Mouse (Mus musculus): Measurements from ENCODE around the gene Rnf5. TPM values are rescaled to one million over a fixed set of nuclear protein-coding genes. Genes with fewer than 3 reads are reported as not detected.

Gene Rnf5
- total RNA-seq (2021), result 10 to 100 TPM; 81.0 to 85.5 TPM

DNA sequence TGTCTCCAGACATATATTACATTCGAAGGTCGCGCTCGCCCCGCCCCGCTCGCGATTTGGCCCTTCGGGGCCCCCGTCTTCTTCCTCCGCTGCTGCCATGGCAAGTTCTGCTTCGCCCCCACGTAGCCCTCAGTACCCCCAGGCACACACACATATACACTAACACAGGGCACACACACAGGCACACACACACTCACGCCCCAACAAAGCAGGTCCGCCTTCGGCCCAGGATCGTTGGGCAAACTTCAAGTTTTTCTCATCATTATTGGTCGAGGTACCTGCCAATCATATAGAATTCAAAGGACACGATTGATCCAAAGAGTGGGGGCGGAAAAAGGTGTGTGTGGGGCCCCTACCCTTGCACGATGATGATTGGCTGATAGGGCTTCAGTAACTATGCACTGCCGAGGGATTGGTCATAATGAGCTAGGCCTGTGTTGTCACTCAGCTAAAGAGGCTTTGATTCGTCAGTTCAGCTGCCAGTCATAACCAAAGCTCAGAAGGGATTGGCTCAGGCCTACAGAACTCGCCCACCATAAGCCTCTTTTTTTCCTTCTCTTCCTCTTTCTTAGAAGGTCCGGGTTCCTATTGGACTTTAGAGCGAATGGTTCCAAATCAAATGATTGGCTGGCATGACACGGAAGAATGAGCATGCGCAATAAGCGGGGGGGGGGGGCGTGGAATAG, at the start of gene Rnf5:
Rnf5 (minus strand) TSS at position 316 of the 686 bp plus-strand sequence.
- peak; percentile 86 to 99 for DNase-seq (ENCODE audit: extremely low spot score in 1 of 2, low spot score in 1 of 2)

DNA sequence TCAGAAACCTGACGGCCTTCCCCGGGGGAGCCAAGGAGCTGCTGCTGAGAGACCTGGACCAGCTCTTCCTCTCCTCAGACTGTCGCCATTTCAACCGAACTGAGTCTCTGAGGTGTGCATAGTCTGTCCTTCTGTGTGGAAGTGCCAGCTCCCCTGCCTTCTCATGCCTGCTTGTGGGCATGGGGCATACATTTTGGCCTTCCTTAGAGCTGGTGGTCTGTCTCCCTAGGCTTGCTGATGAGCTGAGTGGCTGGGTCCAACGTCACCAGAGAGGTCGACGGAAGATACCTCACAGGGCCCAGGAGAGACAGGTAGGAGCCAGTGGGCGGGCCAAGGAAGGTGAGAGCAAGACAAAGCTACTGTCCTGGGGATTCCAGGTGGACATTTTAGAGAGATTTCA, 49.5 kb upstream of the Rnf5 start:
- DNase-seq (ENCODE audit: extremely low spot score in 1 of 2, low spot score in 1 of 2), result no peak

DNA sequence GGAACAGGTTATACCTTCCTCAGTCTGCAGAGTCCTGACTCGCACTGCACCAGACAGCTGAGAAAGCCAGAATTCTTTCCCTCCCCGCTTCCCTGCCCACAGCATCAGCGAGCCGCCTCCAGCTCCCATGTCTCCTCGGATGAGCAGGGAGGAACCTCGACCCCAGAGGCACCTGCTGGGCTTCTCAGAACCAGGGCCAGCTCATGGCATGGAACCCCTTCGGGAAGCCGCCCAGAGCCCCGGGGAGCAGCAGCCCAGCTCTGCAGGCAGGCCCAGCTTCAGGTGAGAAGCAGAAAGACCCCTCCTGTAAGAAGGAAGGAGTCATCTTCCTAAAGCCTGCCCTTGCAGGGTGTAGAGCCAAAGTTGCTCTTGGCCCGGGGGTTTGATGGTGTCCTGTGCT, 49.1 kb upstream of the Rnf5 start:
- no peak for DNase-seq (ENCODE audit: extremely low spot score in 1 of 2, low spot score in 1 of 2)

DNA sequence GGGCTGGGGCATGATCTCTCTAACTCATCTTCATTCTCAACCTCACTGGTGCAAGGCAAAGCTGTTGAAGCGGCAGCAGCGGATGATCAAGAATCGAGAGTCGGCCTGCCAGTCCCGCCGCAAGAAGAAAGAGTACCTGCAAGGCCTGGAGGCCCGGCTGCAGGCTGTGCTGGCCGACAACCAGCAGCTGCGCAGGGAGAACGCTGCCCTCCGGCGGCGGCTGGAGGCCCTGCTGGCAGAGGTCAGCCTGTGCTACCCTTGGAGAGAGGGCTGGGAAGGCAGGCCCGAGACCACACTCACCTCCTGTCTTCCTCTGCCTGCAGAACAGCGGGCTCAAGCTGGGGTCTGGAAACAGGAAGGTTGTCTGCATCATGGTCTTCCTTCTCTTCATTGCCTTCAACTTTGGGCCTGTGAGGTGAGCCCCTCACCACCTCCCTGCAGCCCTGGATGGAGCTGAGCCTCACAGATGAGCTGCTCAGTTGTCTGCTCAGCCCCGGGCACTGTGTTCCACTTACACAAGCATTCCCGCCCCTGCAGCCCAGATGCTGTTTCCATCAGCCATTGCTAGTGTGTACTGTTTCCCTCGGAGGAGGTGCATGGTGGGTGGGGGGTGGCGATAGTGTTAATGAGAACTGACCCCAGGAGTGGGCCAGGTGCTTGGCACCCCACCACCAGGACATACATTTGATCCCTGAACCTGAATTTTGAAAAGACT, 48.2 kb upstream of the Rnf5 start:
- no peak for DNase-seq (ENCODE audit: extremely low spot score in 1 of 2, low spot score in 1 of 2)

DNA sequence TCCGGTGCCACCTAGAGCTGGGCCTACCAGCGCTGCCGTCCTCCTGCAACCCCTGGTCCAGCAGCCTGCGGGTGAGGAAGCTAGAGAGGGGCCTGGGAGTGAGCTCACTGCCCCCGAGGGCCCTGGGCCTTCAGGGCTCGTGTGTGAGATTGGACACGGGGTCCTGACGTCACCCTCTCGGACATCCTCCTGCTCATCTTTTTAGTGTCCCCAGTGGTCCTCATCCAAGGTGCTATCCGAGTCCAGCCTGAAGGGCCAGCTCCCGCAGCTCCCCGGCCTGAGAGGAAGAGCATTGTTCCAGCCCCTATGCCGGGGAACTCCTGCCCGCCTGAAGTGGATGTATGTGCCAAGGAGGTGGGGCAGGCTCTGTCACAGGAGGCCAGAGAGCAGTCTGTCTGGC, 47.3 kb upstream of the Rnf5 start:
- no peak for DNase-seq (ENCODE audit: extremely low spot score in 1 of 2, low spot score in 1 of 2)

DNA sequence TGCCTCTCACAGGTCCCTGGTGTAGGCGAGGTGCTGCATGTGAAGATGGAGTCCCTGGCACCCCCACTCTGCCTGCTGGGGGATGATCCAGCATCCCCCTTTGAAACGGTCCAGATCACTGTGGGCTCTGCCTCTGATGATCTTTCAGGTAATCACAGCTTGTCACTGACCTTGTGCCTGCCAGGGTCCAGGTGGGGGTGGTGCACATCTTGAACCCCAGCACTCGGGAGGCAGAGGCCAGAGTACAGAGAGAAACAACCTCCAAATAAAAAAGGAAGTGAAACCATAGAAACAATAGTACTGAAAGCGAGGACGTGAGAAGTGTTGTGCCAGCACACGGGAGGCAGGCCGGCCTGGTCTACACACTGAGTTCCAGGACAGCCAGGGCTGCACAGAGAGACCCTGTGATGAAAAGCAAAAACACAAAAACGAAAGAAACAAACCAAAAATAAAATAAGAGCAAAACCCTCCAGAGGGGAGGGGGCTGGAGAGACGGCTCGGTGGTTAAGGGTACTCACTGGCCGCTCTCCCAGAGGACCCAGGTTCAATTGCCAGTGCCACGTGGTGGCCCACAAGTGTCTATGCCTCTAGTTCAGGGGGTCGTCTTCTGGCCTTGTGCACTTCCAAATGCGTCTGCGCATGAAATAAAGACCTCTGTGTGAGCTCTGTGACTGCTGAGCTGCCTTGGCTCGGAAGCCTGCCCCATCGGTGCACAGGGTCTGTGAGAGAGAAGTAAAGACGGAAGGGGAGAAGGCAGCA, 45.8 kb upstream of the Rnf5 start:
- no peak for DNase-seq (ENCODE audit: extremely low spot score in 1 of 2, low spot score in 1 of 2)

DNA sequence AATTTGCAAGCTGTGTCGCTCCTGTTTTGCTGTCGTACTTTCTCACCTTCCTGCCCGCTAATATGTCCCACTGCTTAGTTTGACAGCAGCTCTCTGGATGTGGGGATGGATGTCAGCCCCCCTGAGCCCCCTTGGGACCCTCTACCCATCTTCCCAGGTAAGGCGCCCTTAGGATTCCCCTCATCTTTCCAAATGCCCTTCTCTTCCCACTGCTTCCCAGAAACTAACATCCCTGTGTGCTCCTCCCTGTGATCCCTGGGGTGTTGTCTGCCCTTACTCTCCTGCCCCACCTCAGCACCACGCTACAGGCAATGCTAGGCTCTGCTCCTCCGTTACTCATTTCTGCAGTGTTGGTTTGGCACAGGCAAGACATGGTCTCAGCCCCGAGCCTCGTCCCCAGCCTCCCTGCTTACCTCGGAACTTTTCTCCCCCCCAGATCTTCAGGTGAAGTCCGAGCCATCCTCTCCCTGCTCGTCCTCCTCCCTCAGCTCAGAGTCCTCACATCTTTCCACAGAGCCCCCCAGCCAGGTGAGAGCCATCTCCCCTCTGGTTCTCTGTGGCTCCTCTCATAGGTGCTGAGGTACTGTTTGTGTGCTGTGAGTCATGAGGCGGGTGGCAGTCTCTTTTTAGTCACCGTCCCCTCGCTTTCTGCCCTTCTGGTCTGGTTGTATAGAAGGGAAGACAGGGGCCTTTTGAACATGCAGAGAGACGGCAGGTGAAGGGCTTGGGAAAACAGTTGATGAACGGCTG, 44.8 kb upstream of the Rnf5 start:
- DNase-seq (ENCODE audit: extremely low spot score in 1 of 2, low spot score in 1 of 2), result no peak

DNA sequence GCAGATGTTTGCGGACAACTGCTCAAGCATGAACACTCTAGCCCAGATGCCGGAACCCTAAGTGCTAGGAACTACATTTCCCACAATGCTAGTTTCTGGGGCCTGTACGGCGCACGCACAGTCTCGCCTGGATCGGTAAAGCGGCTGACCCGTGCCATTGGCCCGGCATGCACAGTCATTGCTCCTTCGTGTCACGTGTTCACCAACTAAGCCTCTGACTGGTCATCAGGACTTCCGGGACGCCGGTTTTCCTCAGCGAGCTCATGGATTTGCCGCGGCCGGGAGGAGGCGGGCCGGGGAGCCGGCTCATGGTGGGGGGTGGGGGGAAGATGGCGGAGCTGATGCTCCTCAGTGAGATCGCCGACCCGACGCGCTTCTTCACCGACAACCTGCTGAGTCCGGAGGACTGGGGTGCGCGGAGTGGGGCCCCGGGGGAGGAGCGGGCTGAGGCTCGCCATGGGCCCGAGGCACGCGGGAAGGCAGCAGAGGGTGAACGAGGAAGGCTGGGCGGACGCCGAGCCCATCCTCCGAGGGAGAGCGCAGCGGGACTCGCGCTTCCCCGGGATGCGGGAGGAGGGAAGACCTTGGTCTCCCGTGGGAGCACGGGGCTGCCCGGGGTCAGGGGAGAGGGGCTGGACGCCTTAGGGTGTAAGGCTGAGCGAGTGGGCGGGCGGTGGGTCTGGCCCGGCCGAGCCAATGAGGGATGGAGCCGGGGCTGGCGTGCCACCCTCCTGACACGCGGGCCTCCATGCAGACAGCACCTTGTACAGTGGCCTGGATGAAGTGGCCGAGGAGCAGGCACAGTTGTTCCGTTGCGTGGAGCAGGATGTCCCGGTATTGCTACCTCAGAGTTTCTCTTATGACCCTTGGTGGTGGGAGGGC, 43.7 kb upstream of the Rnf5 start, which contains the start of gene Atf6b:
Atf6b (plus strand) TSS at position 241 of the 882 bp plus-strand sequence.
- peak; percentile 71 to 76 for DNase-seq (ENCODE audit: extremely low spot score in 1 of 2, low spot score in 1 of 2)

DNA sequence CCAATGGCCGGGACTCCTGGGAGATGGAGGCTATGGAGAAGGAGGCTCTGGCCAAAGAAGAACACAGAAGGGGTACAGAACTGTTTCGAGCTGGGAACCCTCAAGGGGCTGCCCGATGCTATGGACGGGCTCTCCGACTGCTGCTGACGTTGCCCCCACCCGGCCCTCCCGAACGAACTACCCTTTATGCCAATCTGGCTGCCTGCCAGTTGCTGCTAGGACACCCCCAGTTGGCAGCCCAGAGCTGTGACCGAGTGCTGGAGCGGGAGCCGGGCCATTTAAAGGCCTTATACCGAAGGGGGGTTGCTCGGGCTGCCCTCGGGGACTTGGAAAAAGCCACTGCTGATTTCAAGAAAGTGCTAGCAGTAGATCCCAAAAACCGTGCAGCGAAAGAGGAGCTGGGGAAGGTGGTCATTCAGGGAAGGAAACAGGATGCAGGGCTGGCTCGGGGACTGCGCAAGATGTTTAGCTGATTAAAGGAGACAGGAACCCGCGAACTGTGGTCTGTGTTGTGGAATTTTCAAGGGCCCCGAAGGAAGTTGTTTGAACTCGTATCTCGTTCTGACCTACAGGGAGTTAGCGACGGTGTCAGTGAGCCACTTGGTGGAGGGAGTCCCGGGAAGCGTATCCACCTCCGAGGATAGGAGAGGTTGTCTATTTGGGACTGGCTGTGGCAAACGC, 42.5 kb upstream of the Rnf5 start:
- DNase-seq (ENCODE audit: extremely low spot score in 1 of 2, low spot score in 1 of 2), result no peak

DNA sequence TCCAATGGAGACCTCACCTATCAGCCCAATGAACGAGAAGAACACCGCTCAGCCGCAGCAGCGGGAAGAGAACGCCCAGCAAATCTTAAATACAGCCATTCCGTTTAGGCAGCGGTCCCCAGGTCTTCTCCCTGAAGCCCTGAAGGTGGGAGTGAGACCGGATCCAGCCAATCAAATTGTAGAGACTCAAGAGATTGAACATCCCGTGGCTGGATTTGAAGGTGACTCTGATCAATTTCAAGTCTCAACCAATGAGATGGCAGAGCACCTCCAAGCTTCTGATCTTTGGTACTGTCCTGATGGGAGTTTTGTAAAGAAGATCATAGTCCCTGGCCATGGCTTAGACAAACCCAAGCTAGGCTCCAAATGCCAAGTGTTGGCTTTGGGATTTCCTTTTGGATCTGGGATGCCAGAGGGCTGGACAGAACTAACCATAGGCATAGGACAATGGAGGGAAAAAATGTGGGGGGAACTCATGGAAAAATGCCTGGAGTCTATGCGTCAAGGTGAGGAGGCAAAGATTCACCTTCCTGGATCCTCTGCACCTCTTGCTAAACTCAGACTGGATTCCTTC, 41.9 kb upstream of the Rnf5 start:
- no peak for DNase-seq (ENCODE audit: extremely low spot score in 1 of 2, low spot score in 1 of 2)

DNA sequence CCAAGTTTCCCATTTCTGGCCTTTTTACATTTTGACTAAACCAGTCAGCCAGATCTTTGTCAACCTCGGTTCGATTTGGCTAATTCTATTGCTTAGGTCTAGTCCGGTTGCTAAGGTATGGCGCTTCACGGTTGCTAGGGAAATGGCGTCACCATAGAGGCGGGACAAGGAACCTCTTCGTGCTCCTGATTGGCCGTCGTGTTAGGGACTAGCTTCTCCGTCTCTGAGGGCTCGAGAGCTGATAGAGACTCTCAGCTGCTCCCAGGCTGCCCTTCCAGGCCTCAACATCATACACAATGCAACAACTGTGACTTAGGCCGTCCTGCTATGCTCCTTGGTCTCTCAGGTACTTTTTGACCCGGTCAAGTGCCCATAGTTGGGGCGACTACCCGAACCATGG, 41.1 kb upstream of the Rnf5 start, which contains the start of gene Fkbpl:
Fkbpl (plus strand) TSS at position 157 of the 400 bp plus-strand sequence.
- DNase-seq (ENCODE audit: extremely low spot score in 1 of 2, low spot score in 1 of 2), result peak; percentile 83 to 88

DNA sequence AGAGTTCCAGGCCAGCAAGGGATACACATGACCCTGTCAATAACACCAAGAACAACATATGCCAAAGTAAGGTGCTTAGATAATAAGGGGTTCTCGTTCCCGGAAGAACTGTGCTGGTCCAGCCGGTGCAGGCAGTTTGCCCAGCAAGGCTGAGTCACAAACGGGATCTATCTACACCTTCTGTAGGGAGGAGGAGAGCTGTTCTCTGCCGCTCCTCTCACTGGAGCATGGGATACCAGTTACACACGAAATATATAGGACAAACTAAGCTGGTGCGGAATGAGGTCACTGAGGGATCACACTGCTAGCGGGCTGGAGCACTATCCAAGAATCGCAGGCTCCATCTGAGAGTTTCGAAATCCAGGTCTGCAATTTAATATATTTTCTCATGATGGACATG, 40.5 kb upstream of the Rnf5 start:
- DNase-seq (ENCODE audit: extremely low spot score in 1 of 2, low spot score in 1 of 2), result no peak

DNA sequence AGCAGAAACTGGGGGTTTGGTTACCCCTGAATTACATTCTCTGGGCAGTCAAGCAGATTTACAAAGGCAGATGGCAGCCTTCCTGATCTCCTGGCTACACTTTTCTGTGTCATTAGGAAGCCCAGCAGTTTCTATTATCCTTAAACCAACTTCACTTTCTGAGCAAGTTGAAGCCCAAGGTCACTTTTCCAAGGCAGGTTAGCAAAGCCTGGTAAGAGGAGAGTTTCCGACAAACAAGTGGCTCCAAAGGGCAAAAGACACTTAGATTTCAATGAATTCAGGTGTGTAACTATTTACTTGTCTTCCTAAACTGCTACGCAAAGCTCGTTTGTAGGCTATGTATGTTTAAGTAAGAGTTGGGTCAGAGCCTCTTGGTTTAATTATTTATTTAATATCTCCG, 39.9 kb upstream of the Rnf5 start:
- no peak for DNase-seq (ENCODE audit: extremely low spot score in 1 of 2, low spot score in 1 of 2)

DNA sequence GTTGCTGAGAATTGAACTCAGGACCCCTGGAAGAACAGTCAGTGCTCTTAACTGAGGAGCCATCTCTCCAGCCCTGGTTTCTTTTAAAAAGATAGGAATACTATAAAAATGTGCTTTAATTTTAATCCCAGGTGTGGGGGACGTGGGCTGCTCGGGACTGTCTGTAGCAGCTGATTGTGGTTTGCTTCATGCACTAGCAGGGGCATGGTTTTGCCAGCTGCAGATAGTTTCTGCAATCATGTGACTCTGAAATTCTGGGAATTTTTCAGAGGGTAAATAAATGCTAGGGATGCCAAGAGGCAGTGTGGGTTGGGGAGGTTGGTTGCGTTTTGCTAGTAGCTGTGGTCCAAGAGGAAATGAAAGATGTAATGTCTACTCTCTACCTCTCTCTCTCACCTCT, 38.5 kb upstream of the Rnf5 start:
- DNase-seq (ENCODE audit: extremely low spot score in 1 of 2, low spot score in 1 of 2), result no peak

DNA sequence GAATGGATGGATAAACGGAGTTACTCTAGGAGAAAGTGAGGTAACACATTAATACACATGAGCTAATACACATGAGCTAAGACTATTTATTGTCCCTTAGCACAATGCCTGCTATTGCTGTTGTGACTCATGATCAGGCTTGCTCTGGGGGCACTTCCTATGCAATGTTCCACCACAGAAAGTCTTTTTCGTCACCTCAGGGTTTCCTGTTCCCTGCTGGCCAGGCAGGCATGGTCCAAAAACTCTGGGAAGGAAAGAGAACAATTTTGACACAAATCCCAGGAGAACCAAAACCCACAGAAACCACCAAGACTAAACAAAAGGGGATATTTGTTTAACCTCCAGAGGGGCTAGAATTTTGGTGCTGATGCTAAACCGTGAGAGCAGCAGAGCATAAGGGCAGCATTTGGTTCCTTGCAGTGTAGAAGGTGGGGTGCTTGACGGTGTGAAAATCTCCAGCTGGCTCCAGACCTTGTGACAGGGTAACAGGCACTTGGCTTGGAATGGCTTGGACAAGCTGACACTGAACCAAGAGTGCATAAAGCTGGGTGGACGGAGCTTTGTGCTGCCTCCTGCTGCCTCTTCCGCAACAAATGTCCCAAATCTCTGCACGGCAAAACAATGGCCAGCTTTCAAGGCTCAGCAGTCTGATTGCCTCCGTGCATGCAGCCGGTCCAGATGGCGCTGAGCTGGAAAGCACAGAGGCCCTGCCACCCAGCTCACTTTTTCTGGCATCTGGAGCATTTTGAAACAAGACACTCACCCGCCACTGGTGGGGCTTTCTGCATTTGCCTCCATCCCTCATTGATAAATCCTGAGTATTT, 37.5 kb upstream of the Rnf5 start:
- no peak for DNase-seq (ENCODE audit: extremely low spot score in 1 of 2, low spot score in 1 of 2)

DNA sequence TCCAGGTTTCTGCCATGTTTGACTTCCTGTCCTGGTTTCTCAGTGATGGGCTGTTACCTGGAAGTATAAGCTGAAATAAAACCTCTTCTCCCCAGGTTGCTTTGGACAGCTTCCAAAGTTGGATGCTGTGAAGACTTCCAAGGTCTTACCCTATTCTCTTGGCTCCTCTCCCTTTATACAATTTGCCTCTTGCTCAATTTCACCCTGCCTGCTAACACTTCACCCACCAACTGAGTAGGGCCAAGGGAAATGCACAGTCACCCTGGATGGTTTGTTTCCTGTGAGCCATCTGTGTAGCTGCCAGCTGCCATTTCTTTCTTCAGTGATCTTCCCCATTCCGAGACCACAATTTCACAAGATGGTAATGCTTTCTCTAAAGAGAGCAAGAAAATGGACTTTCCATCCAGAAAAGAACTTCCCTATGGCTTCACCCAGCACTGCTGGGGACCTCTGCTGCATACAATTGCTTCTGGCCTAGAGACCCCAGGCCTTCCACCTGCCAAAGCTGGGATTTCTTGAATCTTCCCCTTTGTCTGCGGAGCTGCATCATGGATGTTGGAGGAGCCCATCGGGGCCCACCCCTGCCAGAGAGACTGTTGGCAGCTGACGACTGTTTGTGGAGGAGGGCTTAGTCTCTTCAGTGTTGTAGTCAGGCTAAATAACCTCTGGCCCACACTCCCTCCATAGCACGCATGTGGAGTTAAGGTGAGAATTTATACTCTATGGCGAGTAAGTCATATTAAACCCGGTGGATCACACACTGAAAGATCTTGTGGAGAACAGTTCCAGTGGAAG, 36.2 kb upstream of the Rnf5 start:
- no peak for DNase-seq (ENCODE audit: extremely low spot score in 1 of 2, low spot score in 1 of 2)

DNA sequence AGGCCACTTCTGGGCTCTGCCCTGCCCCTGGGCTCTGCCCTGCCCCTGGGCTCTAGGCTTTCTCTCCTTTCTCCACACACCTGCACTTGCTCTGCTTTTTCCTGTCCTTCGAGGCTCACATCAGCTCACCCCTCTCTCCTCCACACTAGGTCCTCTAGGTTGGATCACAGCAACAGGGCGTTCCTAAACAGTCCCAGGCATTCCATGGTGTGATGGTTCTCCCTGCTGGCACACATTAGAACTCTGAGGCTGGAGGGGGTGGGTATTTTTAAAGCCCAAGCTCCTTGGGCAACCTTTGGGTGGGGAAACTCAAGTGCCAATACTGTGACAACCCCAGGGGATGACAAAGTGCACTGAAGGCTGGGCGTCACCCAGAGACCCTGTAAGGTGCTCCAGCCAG, 34.0 kb upstream of the Rnf5 start:
- no peak for DNase-seq (ENCODE audit: extremely low spot score in 1 of 2, low spot score in 1 of 2)
